Mouse (Mus musculus) neural tube, embryonic 15.5 days (tissue): ENCODE measurements around the gene Unc5cl. TPM values are rescaled to one million over a fixed set of nuclear protein-coding genes. Genes with fewer than 3 reads are reported as not detected.
A peak's percentile ranks its signal among the peaks of the same experiment; 100 is the strongest.

Experiments used
- ATAC-seq: fragments of 200-750 bp; cut with Nextera tagmentation; 2 replicates; pipeline ENCODE4 v1.8.0; 2017; ENCODE audit warnings: mild to moderate bottlenecking, moderate TSS enrichment, moderate library complexity; ENCODE audit not compliant: low FRiP score
- H3K27ac ChIP-seq: fragments of 300-500 bp; sonication (generic); replicated peaks from 2 replicates; pipeline ENCODE4 v1.5.1; 2015; ENCODE audit warnings: mild to moderate bottlenecking, inconsistent platforms
- H3K27me3 ChIP-seq: fragments of 300-500 bp; sonication (generic); replicated peaks from 2 replicates; pipeline ENCODE4 v1.6.1; 2015; ENCODE audit warnings: inconsistent platforms
- H3K36me3 ChIP-seq: fragments of 300-500 bp; sonication (generic); 2 replicates; pipeline ENCODE4 v1.6.1; 2015; ENCODE audit warnings: inconsistent platforms
- H3K4me1 ChIP-seq: fragments of 300-500 bp; sonication (generic); 2 replicates; pipeline ENCODE4 v1.6.1; 2015; ENCODE audit warnings: inconsistent platforms
- H3K4me2 ChIP-seq: fragments of 300-500 bp; sonication (generic); 2 replicates; pipeline ENCODE4 v1.6.1; 2015; ENCODE audit warnings: inconsistent platforms, mild to moderate bottlenecking, moderate library complexity
- H3K4me3 ChIP-seq: fragments of 300-500 bp; sonication (generic); replicated peaks from 2 replicates; pipeline ENCODE4 v1.5.1; 2015; ENCODE audit warnings: mild to moderate bottlenecking, inconsistent platforms
- H3K9ac ChIP-seq: fragments of 300-500 bp; sonication (generic); replicated peaks from 2 replicates; pipeline ENCODE4 v1.6.1; 2015; ENCODE audit warnings: mild to moderate bottlenecking, inconsistent platforms
- H3K9me3 ChIP-seq: fragments of 300-500 bp; sonication (generic); replicated peaks from 2 replicates; pipeline ENCODE4 v1.6.1; 2016; ENCODE audit warnings: inconsistent platforms
- WGBS: fragments of 180-500 bp; shearing (Covaris S2); methylation state at CpG from one replicate; pipeline ENCODE4 v1.1.7; 2015; ENCODE audit warnings: mixed read lengths; 5-methylcytosine and 5-hydroxymethylcytosine counted together
- polyA plus RNA-seq: library from polyadenylated mRNA; unstranded; fragments of >200 nt; fragmentation: Nextera tagmentation; extraction: Ambion mirVana; gene quantifications from 2 replicates; pipeline ENCODE4 v1.2.1, GENCODE M21; 2015

Unc5cl gene
- polyA plus RNA-seq, 1 experiment from 2014 or later: 0.18 TPM

- no peak overlapping the region for H3K4me3 ChIP-seq
- no peak overlapping the region for H3K27ac ChIP-seq
- H3K27me3 ChIP-seq: no peaks in the 10 kb centered on the region
- 75% methylated on average over 20 of the region's 20 CpGs for WGBS
- no peak overlapping the region for H3K9ac ChIP-seq
- ATAC-seq: no peak
- peaks cover 9% of the 10 kb centered on the region for H3K4me1 ChIP-seq
- H3K4me2 ChIP-seq: no peak overlapping the region
- H3K36me3 ChIP-seq: no peaks in the 10 kb centered on the region
- no peaks in the 10 kb centered on the region for H3K9me3 ChIP-seq
Measured at GRCm38 (mm10) chr17:48433006-48433655, 21.6 kb upstream of the Unc5cl start.

DNA sequence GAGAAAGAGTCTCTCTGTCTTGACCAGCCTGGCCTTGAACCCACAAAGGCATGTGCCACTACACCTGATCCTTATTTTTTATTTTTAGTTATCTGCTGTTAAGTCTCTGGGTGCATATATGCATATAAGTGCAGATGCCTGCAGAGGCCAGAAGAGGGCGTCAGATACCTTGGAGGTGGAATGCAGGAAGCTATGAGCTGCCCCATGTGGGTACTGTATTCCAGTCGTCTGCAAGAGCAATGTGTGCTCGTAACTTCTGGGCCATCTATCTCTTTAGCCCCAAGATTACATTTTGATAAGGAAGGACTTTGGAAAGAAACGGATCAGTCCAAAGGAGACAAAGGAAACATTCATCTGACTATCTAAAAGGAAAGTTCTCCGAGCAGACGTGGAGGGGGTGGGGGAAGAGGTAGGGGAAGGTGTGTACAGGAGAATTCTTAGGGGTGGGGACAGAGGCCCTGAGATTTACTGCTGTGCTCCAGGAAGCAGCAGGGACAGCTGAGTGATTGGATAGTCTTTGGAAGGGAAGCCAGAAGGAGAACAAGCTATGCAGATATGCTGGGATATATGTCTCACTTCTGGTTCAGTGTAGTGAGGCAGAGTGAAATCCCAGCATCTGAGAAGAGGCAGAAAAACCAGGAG is 20.9 kb upstream of the Unc5cl start:
- ATAC-seq: no peak
- Histone ChIP-seq H3K4me1 (peaks cover 9% of the 10 kb centered on the region), H3K9me3 (no peaks in the 10 kb centered on the region), H3K27ac (no peak overlapping the region), H3K4me3 (no peak overlapping the region), H3K9ac (no peak overlapping the region), H3K27me3 (no peaks in the 10 kb centered on the region), H3K4me2 (no peak overlapping the region), H3K36me3 (no peaks in the 10 kb centered on the region)
- 67% methylated on average over 6 of the region's 6 CpGs for WGBS

DNA sequence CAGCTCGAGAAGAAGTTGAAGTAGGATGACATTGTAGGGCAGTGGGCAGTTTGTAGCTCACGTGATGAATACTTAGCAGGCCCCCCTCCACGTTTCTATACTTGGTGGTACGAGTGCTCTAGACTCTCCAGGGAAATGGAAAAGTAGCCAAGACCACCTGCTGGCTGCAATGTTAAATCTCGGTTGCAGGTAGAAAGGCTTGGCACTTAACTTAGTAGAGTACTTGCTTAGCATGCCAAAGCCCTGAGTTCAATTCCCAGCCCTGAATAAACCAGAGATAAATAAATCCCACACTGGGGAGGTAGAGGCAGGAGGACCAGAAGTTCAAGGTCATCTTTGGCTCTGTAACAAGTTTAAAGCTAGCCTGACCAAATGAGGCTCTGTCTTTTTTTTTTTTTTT is 20.2 kb upstream of the Unc5cl start:
- H3K9me3 ChIP-seq: no peaks in the 10 kb centered on the region
- no peak overlapping the region for H3K4me3 ChIP-seq
- WGBS: 80% methylated on average over 5 of the region's 5 CpGs
- H3K4me2 ChIP-seq: no peak overlapping the region
- no peaks in the 10 kb centered on the region for H3K36me3 ChIP-seq
- no peaks in the 10 kb centered on the region for H3K27me3 ChIP-seq
- H3K4me1 ChIP-seq: peaks cover 9% of the 10 kb centered on the region
- no peak overlapping the region for H3K9ac ChIP-seq
- no peak for ATAC-seq
- no peak overlapping the region for H3K27ac ChIP-seq

DNA sequence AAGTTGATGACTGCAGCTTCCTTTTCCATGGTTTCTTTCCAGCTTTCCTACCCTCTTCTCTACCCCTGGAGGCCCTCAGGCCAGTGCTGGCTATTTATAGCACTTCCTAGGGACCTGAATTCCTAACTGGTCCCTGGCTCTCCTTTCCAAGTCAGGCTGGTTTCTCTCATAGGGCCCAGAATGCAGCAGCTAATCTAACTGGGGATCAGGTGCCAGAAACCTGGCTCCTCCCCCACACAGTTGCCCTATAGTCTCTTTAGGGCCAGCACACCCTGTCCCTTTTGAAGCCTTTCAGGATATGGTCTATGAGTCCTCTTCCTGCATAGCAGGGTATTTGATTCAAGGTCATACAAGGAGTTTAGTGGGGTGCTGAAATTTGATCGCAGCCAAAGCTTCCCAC is 18.2 kb upstream of the Unc5cl start:
- ATAC-seq: no peak
- no peaks in the 10 kb centered on the region for H3K27me3 ChIP-seq
- no peaks in the 10 kb centered on the region for H3K9me3 ChIP-seq
- no peak overlapping the region for H3K4me2 ChIP-seq
- 79% methylated on average over 1 of the region's 1 CpGs for WGBS
- H3K27ac ChIP-seq: no peak overlapping the region
- no peaks in the 10 kb centered on the region for H3K36me3 ChIP-seq
- peaks cover 9% of the 10 kb centered on the region for H3K4me1 ChIP-seq
- no peak overlapping the region for H3K9ac ChIP-seq
- H3K4me3 ChIP-seq: no peak overlapping the region

GRCm38 (mm10) chr17:48437421-48437911 is 17.2 kb upstream of the Unc5cl start:
- H3K9me3 ChIP-seq: no peaks in the 10 kb centered on the region
- no peak overlapping the region for H3K9ac ChIP-seq
- H3K27me3 ChIP-seq: no peaks in the 10 kb centered on the region
- WGBS: 21% methylated on average over 7 of the region's 7 CpGs
- H3K4me2 ChIP-seq: no peak overlapping the region
- H3K4me1 ChIP-seq: peaks cover 9% of the 10 kb centered on the region
- peak; percentile 63 for ATAC-seq
- H3K36me3 ChIP-seq: no peaks in the 10 kb centered on the region
- no peak overlapping the region for H3K4me3 ChIP-seq
- H3K27ac ChIP-seq: peak overlapping the region; percentile 67

- WGBS: 51% methylated on average over 7 of the region's 7 CpGs
- no peak overlapping the region for H3K27ac ChIP-seq
Measured at GRCm38 (mm10) chr17:48442745-48443457, 11.8 kb upstream of the Unc5cl start.

DNA sequence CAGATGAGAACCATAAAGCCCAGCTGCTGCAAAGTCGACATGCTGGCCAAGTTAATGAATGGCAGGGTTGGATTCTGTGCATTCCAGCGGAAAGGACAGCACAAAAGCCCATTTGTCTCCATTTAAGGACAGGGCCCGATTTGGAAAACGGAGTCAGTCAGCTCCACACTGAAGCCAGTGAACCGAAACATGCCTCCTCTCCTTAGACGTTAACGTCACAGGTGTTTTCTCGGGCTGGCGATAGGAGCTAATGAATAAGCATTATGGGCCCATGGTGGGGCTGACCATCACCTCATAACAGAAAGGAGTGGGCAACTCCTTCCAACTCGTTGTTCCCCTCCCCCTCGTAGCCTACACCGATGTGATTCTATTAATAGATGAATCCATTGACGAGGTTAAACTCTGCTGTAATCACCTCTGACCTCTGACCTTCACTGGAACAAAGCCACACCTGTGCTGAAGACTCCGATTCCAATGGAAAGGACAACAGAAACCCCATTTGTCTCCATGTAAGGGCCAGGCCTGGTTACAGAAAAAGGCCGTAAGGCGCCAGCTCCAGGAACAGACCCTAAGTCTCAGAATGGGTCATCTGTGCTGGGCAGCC is 11.1 kb upstream of the Unc5cl start:
- no peaks in the 10 kb centered on the region for H3K4me1 ChIP-seq
- no peaks in the 10 kb centered on the region for H3K9me3 ChIP-seq
- H3K36me3 ChIP-seq: no peaks in the 10 kb centered on the region
- WGBS: 55% methylated on average over 16 of the region's 16 CpGs
- H3K27me3 ChIP-seq: no peaks in the 10 kb centered on the region
- no peak overlapping the region for H3K4me2 ChIP-seq
- H3K27ac ChIP-seq: no peak overlapping the region
- no peak overlapping the region for H3K9ac ChIP-seq
- H3K4me3 ChIP-seq: no peak overlapping the region
- ATAC-seq: no peak

More at GRCm38 (mm10) chr17:48442745-48443457, 11.8 kb upstream of the Unc5cl start:
- Histone ChIP-seq H3K4me1 (no peaks in the 10 kb centered on the region), H3K4me3 (no peak overlapping the region), H3K4me2 (no peak overlapping the region), H3K9me3 (no peaks in the 10 kb centered on the region), H3K27me3 (no peaks in the 10 kb centered on the region), H3K9ac (no peak overlapping the region), H3K36me3 (no peaks in the 10 kb centered on the region)
- no peak for ATAC-seq

DNA sequence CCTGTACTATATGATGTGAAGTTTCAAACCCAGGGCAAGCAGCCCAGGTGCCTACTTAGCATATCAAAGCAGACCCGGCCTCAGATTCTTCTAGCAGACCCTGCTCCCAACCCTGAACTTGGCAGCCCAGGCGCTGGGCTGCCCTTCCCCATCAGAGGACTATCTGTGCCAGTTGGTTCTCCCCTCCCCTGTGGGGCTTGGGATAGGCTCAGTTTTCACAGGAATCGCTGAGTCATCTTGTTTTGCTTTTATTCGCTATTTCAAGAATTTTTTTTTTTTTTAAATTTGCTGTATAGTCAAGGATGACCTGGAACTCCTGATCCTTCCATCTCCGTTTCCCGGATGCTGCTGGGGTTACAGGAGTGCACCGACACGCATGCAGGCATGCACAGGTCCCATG is 7.0 kb upstream of the Unc5cl start:
- no peak for ATAC-seq
- Histone ChIP-seq H3K4me3 (no peak overlapping the region), H3K27me3 (0 out of 2 replicates have a peak, but pooled peaks cover 3% of the 10 kb centered on the region), H3K27ac (no peak overlapping the region), H3K9ac (no peak overlapping the region), H3K9me3 (no peaks in the 10 kb centered on the region), H3K4me1 (no peaks in the 10 kb centered on the region), H3K36me3 (no peaks in the 10 kb centered on the region), H3K4me2 (no peak overlapping the region)
- 77% methylated on average over 8 of the region's 8 CpGs for WGBS

GRCm38 (mm10) chr17:48450666-48451352 is 3.9 kb upstream of the Unc5cl start:
- Histone ChIP-seq H3K4me3 (no peak overlapping the region), H3K36me3 (no peaks in the 10 kb centered on the region), H3K27me3 (0 out of 2 replicates have a peak, but pooled peaks cover 3% of the 10 kb centered on the region), H3K9me3 (no peaks in the 10 kb centered on the region), H3K9ac (no peak overlapping the region), H3K4me2 (no peak overlapping the region), H3K4me1 (no peaks in the 10 kb centered on the region), H3K27ac (no peak overlapping the region)
- whole genome bisulfite sequencing: 78% methylated on average over 13 of the region's 13 CpGs
- no peak for ATAC-seq

- no peak within 1 kb of the TSS for H3K4me2 ChIP-seq
- 63% methylated on average over 7 of the region's 7 CpGs for WGBS
- no peaks in the 10 kb centered on the region for H3K9me3 ChIP-seq
- H3K36me3 ChIP-seq: no peaks in the 10 kb centered on the region
- H3K9ac ChIP-seq: no peak within 1 kb of the TSS
- no peak within 1 kb of the TSS for H3K4me3 ChIP-seq
- ATAC-seq: no peak
- no peak within 1 kb of the TSS for H3K27ac ChIP-seq
- 0 out of 2 replicates have a peak, but pooled peaks cover 3% of the 10 kb centered on the region for H3K27me3 ChIP-seq
- no peaks in the 10 kb centered on the region for H3K4me1 ChIP-seq
Measured at GRCm38 (mm10) chr17:48451353-48451675, 3.4 kb upstream of the Unc5cl start, which contains the start of gene Tspo2. Tspo2 (minus strand) TSS chr17:48451522.

- Histone ChIP-seq H3K36me3 (no peaks in the 10 kb centered on the region), H3K9me3 (no peaks in the 10 kb centered on the region), H3K27me3 (0 out of 2 replicates have a peak, but pooled peaks cover 3% of the 10 kb centered on the region), H3K4me1 (no peaks in the 10 kb centered on the region), H3K9ac (no peak overlapping the region), H3K27ac (no peak overlapping the region), H3K4me3 (no peak overlapping the region), H3K4me2 (no peak overlapping the region)
- no peak for ATAC-seq
- WGBS: 76% methylated on average over 9 of the region's 9 CpGs
Measured at GRCm38 (mm10) chr17:48451753-48452444, 2.8 kb upstream of the Unc5cl start.
